Comparison of ENCODE assay signal across 9 mouse cellular contexts in the genomic region with DNA sequence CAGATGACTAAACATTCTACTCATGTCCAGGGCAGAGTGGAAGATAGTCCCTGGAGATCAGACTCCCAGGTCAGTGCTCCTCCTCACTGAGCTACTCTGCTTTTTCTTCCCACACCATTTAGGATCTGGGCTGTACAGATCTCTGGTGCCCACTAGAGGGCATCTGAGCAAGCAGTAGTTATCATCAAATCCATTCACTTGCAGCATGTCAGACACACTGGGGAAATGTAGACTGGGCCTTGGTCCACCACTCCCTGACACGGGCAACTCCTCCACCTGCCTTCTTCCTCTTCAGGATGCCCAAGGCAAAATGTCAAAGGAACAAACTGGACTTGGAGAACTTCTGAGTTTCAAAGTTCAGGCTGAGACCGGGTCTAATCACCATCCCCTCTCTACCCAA. TPM values are rescaled to one million over a fixed set of nuclear protein-coding genes. Genes with fewer than 3 reads are reported as not detected.
DNase-seq lines count a peak whose midpoint lies in the region; ATAC-seq and TF ChIP-seq lines count a peak whose summit lies in the region.
"Had no signal": no experiment of that assay in that cellular context is flagged by ENCODE, and none has a peak within 500 bp of the region (broad histone marks: within the 10 kb centered on the region; RNA-seq: fewer than 3 reads in every experiment).

No protein-coding gene starts in this region.

- TF ChIP-seq CTCF in midbrain, postnatal 0 days (IDR thresholded peaks at IDR 0.05), result peak; percentile 81

- no peaks in the 10 kb centered on the region for H3K9me3 ChIP-seq in heart, embryonic 12.5 days (replicated peaks)
- H3K9me3 ChIP-seq in midbrain, postnatal 0 days (ENCODE audit: low read length), result no peaks in the 10 kb centered on the region
- H3K9me3 ChIP-seq in intestine, embryonic 16.5 days (ENCODE audit: control insufficient read depth, low read length), result no peaks in the 10 kb centered on the region
- H3K9me3 ChIP-seq: neural tube, embryonic 13.5 days had no signal

- H3K36me3 ChIP-seq in heart, embryonic 12.5 days, result no peaks in the 10 kb centered on the region
- H3K36me3 ChIP-seq in midbrain, postnatal 0 days (ENCODE audit: insufficient read depth, low read length), result no peaks in the 10 kb centered on the region
- no peaks in the 10 kb centered on the region for H3K36me3 ChIP-seq in intestine, embryonic 16.5 days (ENCODE audit: control insufficient read depth, insufficient read depth, low read length)
- H3K36me3 ChIP-seq: neural tube, embryonic 13.5 days had no signal

- 53% methylated on average over 2 of the region's 2 CpGs for WGBS in heart, embryonic 12.5 days
- 67% methylated on average over 2 of the region's 2 CpGs for WGBS in midbrain, postnatal 0 days
- 61% methylated on average over 2 of the region's 2 CpGs for WGBS in intestine, embryonic 16.5 days

- H3K4me1 ChIP-seq in heart, embryonic 12.5 days (replicated peaks), result no peaks in the 10 kb centered on the region
- no peaks in the 10 kb centered on the region for H3K4me1 ChIP-seq in midbrain, postnatal 0 days (ENCODE audit: insufficient read depth, low read length)
- H3K4me1 ChIP-seq in intestine, embryonic 16.5 days (ENCODE audit: control insufficient read depth, insufficient read depth, low read length), result no peaks in the 10 kb centered on the region
- H3K4me1 ChIP-seq: neural tube, embryonic 13.5 days had no signal

- no peak for ATAC-seq in heart, embryonic 12.5 days (ENCODE audit: insufficient number of reproducible peaks, low FRiP score)
- no peak for ATAC-seq in midbrain, postnatal 0 days (ENCODE audit: low FRiP score)
- ATAC-seq in intestine, embryonic 16.5 days, result no peak

- no peak overlapping the region for H3K27ac ChIP-seq in heart, embryonic 12.5 days (ENCODE audit: poor library complexity, severe bottlenecking)
- H3K27ac ChIP-seq in midbrain, postnatal 0 days (ENCODE audit: low read depth, low read length), result no peak overlapping the region
- H3K27ac ChIP-seq in intestine, embryonic 16.5 days (ENCODE audit: low read length), result no peak overlapping the region
- H3K27ac ChIP-seq: neural tube, embryonic 13.5 days had no signal

- DNase-seq in heart, adult 8-10 months (ENCODE audit: low spot score), result peak; percentile 26
- DNase-seq in urinary bladder, postnatal 14 days (ENCODE audit: low spot score), result peak; percentile 17
- DNase-seq in urinary bladder, adult 2 months (ENCODE audit: low spot score), result no peak
- peak; percentile 36 to 52 for DNase-seq in cerebellum, postnatal 25 days
- DNase-seq in kidney, postnatal 10 days, result peak; percentile 58
- DNase-seq in midbrain, postnatal 0 days (ENCODE audit: low spot score), result peak; percentile 60

- H3K9ac ChIP-seq in heart, embryonic 12.5 days, result no peak overlapping the region
- no peak overlapping the region for H3K9ac ChIP-seq in midbrain, postnatal 0 days (replicated peaks; ENCODE audit: low read length, poor library complexity, severe bottlenecking)
- no peak overlapping the region for H3K9ac ChIP-seq in intestine, embryonic 16.5 days (ENCODE audit: low read depth, low read length)
- H3K9ac ChIP-seq: neural tube, embryonic 13.5 days had no signal

- H3K4me2 ChIP-seq in heart, embryonic 12.5 days, result no peak overlapping the region
- no peak overlapping the region for H3K4me2 ChIP-seq in midbrain, postnatal 0 days (ENCODE audit: low read depth, low read length, poor library complexity, severe bottlenecking)
- H3K4me2 ChIP-seq in intestine, embryonic 16.5 days (ENCODE audit: low read depth, low read length), result no peak overlapping the region
- H3K4me2 ChIP-seq: neural tube, embryonic 13.5 days had no signal

- H3K27me3 ChIP-seq in heart, embryonic 12.5 days (replicated peaks), result peaks cover 3% of the 10 kb centered on the region; the same call in 1 of the 2 replicates
- no peaks in the 10 kb centered on the region for H3K27me3 ChIP-seq in midbrain, postnatal 0 days (ENCODE audit: insufficient read depth, low read length)
- H3K27me3 ChIP-seq in intestine, embryonic 16.5 days (replicated peaks; ENCODE audit: control insufficient read depth, insufficient read depth, low read length), result no peaks in the 10 kb centered on the region
- H3K27me3 ChIP-seq: neural tube, embryonic 13.5 days had no signal

- H3K4me3 ChIP-seq in heart, embryonic 12.5 days, result no peak overlapping the region
- no peak overlapping the region for H3K4me3 ChIP-seq in midbrain, postnatal 0 days (ENCODE audit: low read depth, low read length)
- no peak overlapping the region for H3K4me3 ChIP-seq in intestine, embryonic 16.5 days (ENCODE audit: low read length)
- H3K4me3 ChIP-seq: neural tube, embryonic 13.5 days had no signal

RNA-seq across cellular contexts. Expression of a gene that starts 51.9 kb away (rescaled TPM):
- under 1 TPM in 1 of 4 experiments, not detected in 3; 0.47 TPM for total RNA-seq in heart, adult 8-10 months (2022)
- polyA plus RNA-seq in heart, embryonic 12.5 days (2016; fragmentation: Nextera tagmentation; extraction: Ambion mirVana), result 0.18 TPM in 1 of 2 replicates, not detected in the other
- polyA plus RNA-seq in urinary bladder, adult 2 months (2012; rRNA removed), result not detected in 2 replicates
- total RNA-seq in midbrain, postnatal 0 days (2014; rRNA removed), result 0.11 and 0.52 TPM in 2 replicates
- polyA plus RNA-seq in midbrain, postnatal 0 days (2015; fragmentation: Nextera tagmentation; extraction: Ambion mirVana), result 0.20 and 0.23 TPM in 2 replicates
- polyA plus RNA-seq in intestine, embryonic 16.5 days (2015; fragmentation: Nextera tagmentation; extraction: Ambion mirVana), result not detected in 2 replicates
- polyA plus RNA-seq: neural tube, embryonic 13.5 days had no signal
